Mouse (Mus musculus) myocyte (in vitro differentiated cells): ENCODE data around the gene Rph3a. TPM values are rescaled to one million over a fixed set of nuclear protein-coding genes. Genes with fewer than 3 reads are reported as not detected.

Experiments used
- H3K27me3 ChIP-seq: one replicate; pipeline ENCODE4 v1.6.1; 2011; ENCODE audit not compliant: control insufficient read depth, insufficient read depth, insufficient read length
- H3K36me3 ChIP-seq: one replicate; pipeline ENCODE4 v1.6.1; 2011; ENCODE audit not compliant: control insufficient read depth, insufficient read depth
- H3K4me2 ChIP-seq: one replicate; pipeline ENCODE4 v1.6.1; 2011; ENCODE audit warnings: low read depth, control low read depth
- H3K4me3 ChIP-seq: one replicate; pipeline ENCODE4 v1.5.1; 2011; ENCODE audit warnings: mild to moderate bottlenecking, control low read depth, moderate library complexity
- H3K79me2 ChIP-seq: one replicate; pipeline ENCODE4 v1.6.1; 2011; ENCODE audit not compliant: control insufficient read depth, insufficient read depth
- H3ac ChIP-seq: one replicate; pipeline ENCODE4 v1.6.1; 2011; ENCODE audit not compliant: control insufficient read depth, insufficient read length
- CEBPB ChIP-seq: IDR thresholded peaks from 2 replicates; pipeline ENCODE4 v1.6.1; 2011; ENCODE audit warnings: mild to moderate bottlenecking, moderate library complexity; ENCODE audit not compliant: poor library complexity, insufficient read depth, severe bottlenecking
- E2F4 ChIP-seq: IDR thresholded peaks from one replicate; pipeline ENCODE4 v1.6.1; 2011; ENCODE audit warnings: mild to moderate bottlenecking, control low read depth, moderate library complexity; ENCODE audit not compliant: insufficient read depth
- MAX ChIP-seq: IDR thresholded peaks from one replicate; pipeline ENCODE4 v1.6.1; 2011; ENCODE audit warnings: low read depth, mild to moderate bottlenecking, control low read depth
- MYOD1 ChIP-seq, 3 experiments: IDR thresholded peaks; one replicate each; pipeline ENCODE4 v1.6.1; 2011; ENCODE audit warnings: control low read depth in 2 of 3, low read depth in 2 of 3, mild to moderate bottlenecking in 2 of 3, moderate library complexity in 1 of 3; ENCODE audit not compliant: insufficient read length in 2 of 3, control insufficient read depth in 1 of 3
- MYOG ChIP-seq, 3 experiments: IDR thresholded peaks; one replicate each; pipeline ENCODE4 v1.6.1; 2011; ENCODE audit warnings: control low read depth in 2 of 3, low read depth in 2 of 3, mild to moderate bottlenecking in 2 of 3; ENCODE audit not compliant: insufficient read length in 2 of 3, control insufficient read depth in 1 of 3, insufficient read depth in 1 of 3
- POLR2A ChIP-seq: IDR thresholded peaks from one replicate; pipeline ENCODE4 v1.6.1; 2011; ENCODE audit warnings: low read depth, mild to moderate bottlenecking, control low read depth, moderate library complexity; ENCODE audit not compliant: insufficient read length
- POLR2AphosphoS2 ChIP-seq: IDR thresholded peaks from one replicate; pipeline ENCODE4 v1.6.1; 2011; ENCODE audit warnings: low read depth, control low read depth; ENCODE audit not compliant: insufficient read length
- REST ChIP-seq: IDR thresholded peaks from one replicate; pipeline ENCODE4 v1.6.1; 2011; ENCODE audit warnings: mild to moderate bottlenecking, control low read depth, moderate library complexity; ENCODE audit not compliant: insufficient read depth, insufficient read length
- SRF ChIP-seq: IDR thresholded peaks from one replicate; pipeline ENCODE4 v1.6.1; 2011; ENCODE audit warnings: low read depth; ENCODE audit not compliant: control insufficient read depth, insufficient read length
- TCF12 ChIP-seq: IDR thresholded peaks from one replicate; pipeline ENCODE4 v1.6.1; 2011; ENCODE audit warnings: mild to moderate bottlenecking, control low read depth; ENCODE audit not compliant: poor library complexity, insufficient read depth, severe bottlenecking
- TCF3 ChIP-seq: IDR thresholded peaks from one replicate; pipeline ENCODE4 v1.6.1; 2011; ENCODE audit warnings: low read depth, control low read depth; ENCODE audit not compliant: insufficient read length
- USF1 ChIP-seq: IDR thresholded peaks from one replicate; pipeline ENCODE4 v1.6.1; 2011; ENCODE audit warnings: low read depth, mild to moderate bottlenecking, control low read depth, moderate library complexity
- polyA plus RNA-seq: library from polyadenylated mRNA; unstranded; fragments of >200 nt; fragmentation: generic; extraction: Trizol; gene quantifications from one replicate; pipeline ENCODE4 v1.2.1, GENCODE M21; 2012; ENCODE audit warnings: missing spikeins

The Rph3a gene
- polyA plus RNA-seq, 1 experiment = 0.05 TPM

DNA sequence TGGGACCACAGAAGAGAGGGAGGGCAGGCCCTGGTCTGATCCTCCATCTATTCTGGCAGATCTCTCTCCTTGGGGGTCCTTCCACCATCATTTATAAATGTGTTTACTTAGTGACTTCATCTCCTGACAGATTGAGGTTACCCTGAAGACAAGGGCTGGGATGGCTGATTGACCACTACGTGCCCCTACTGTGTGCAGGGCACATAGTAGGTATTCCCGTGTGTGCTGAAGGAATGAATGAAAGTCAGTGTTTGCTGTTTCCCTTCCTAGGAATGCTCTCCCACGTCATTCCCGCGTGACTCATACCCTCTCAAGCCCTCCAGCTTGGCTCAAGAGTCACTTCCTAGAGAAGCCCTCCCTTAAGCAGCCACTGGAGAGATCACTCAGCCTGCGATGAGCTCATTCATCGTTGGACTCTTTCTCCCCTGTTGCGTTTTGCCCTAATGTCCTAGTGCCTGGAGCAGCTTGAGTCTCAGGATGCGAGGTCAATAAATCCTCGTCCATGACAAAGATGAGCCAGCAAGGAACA, 57.6 kb downstream of the Rph3a start:
- peak overlapping the region; percentile 36 for H3K4me2 ChIP-seq
- peak overlapping the region; percentile 13 for H3K4me3 ChIP-seq
- no peak overlapping the region for H3ac ChIP-seq
- H3K79me2 ChIP-seq = no peaks in the 10 kb centered on the region
- H3K36me3 ChIP-seq = no peaks in the 10 kb centered on the region
- TF ChIP-seq SRF (no peak), E2F4 (no peak), TCF3 (no peak), CEBPB (no peak), USF1 (no peak), POLR2AphosphoS2 (no peak), REST (no peak), POLR2A (no peak), TCF12 (no peak), MYOD1 (IDR thresholded peaks at IDR 0.05; ENCODE audit: control insufficient read depth in 1 of 3, insufficient read length in 2 of 3, low read depth in 2 of 3) (no peak)
- no peaks in the 10 kb centered on the region for H3K27me3 ChIP-seq

DNA sequence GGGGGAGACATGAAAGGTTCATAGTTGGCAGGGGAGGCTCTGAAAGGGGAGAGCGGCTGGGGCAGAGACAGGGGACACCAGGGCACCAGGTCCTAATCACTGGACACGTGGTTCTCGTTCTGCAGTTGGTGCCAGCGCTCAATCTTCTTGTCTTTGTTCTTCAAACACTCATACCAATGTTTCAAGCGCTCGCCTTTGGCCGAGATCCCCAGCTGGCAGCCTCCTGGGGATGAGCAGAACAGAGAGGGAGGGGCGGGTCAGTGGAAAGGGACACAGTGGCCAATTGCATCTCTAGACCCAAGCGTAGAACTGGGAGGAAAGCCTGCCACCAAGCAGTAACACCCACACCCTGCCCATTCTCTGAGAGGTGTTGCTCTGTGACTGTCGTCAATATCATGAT, 67.8 kb downstream of the Rph3a start:
- peaks cover 18% of the 10 kb centered on the region for H3K27me3 ChIP-seq
- no peak overlapping the region for H3ac ChIP-seq
- no peak overlapping the region for H3K4me2 ChIP-seq
- no peaks in the 10 kb centered on the region for H3K79me2 ChIP-seq
- TF ChIP-seq MYOD1 (IDR thresholded peaks at IDR 0.05; ENCODE audit: control insufficient read depth in 1 of 3, insufficient read length in 2 of 3, low read depth in 2 of 3) (no peak), CEBPB (no peak)
- H3K4me3 ChIP-seq = no peak overlapping the region
- no peaks in the 10 kb centered on the region for H3K36me3 ChIP-seq

DNA sequence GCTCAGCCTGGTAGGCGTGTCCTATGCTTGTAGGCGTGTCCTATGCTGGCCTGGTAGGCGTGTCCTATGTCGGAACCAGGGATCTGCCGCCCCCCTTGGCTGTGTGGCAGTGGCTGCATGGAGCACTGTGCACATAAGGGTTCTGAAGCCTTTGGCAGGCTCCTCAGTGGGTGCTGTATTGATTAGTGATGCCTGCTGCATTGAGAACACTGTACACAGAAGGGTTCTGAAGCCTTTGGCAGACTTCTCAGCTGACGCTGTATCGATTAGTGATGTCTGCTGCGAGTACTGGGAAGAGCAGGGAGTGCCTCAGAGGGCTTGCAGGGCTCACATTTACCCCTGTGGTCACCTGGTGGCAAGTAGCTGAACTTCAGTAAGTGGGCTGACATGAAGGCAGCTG, 71.3 kb downstream of the Rph3a start:
- no peak for TF ChIP-seq POLR2A
- TF ChIP-seq REST = no peak
- TF ChIP-seq MAX = no peak
- TF ChIP-seq TCF12 = no peak
- TF ChIP-seq MYOD1 (IDR thresholded peaks at IDR 0.05; ENCODE audit: control insufficient read depth in 1 of 3, insufficient read length in 2 of 3, low read depth in 2 of 3) = no peak
- TF ChIP-seq CEBPB = no peak
- no peak for TF ChIP-seq E2F4
- no peak for TF ChIP-seq POLR2AphosphoS2
- no peak for TF ChIP-seq SRF
- TF ChIP-seq TCF3 = no peak
- TF ChIP-seq USF1 = no peak
- no peak for TF ChIP-seq MYOG (IDR thresholded peaks at IDR 0.05; ENCODE audit: control insufficient read depth in 1 of 3, insufficient read depth in 1 of 3, insufficient read length in 2 of 3, low read depth in 2 of 3)

DNA sequence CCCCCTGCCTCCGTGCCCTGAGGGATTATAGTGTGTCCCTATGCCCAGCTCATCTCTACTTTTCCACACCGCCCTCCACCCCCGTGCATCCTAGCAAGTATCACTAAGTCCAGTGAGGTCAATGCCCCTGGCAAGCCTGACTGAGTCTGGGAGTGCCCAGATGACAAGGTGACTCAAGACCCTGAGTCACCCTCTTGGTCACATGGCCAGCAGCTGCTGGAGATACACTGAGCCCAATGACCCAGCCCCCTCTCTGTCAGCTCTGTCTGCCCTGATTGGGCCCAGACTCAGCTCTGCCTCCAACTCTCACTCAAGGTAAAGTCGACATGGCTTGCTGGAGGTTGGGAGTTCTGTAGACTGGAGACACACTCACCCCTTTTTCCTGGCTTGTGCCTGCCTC, 72.1 kb downstream of the Rph3a start:
- H3K79me2 ChIP-seq = no peaks in the 10 kb centered on the region
- TF ChIP-seq REST (no peak), TCF3 (no peak), MAX (no peak), POLR2A (no peak), E2F4 (no peak), CEBPB (no peak), USF1 (peak; percentile 55), MYOD1 (IDR thresholded peaks at IDR 0.05; ENCODE audit: control insufficient read depth in 1 of 3, insufficient read length in 2 of 3, low read depth in 2 of 3) (no peak)

More for the DNA sequence above, 71.3 kb downstream of the Rph3a start:
- Histone ChIP-seq H3K79me2 (no peaks in the 10 kb centered on the region), H3ac (no peak overlapping the region), H3K36me3 (no peaks in the 10 kb centered on the region), H3K4me2 (no peak overlapping the region), H3K27me3 (no peaks in the 10 kb centered on the region), H3K4me3 (no peak overlapping the region)

DNA sequence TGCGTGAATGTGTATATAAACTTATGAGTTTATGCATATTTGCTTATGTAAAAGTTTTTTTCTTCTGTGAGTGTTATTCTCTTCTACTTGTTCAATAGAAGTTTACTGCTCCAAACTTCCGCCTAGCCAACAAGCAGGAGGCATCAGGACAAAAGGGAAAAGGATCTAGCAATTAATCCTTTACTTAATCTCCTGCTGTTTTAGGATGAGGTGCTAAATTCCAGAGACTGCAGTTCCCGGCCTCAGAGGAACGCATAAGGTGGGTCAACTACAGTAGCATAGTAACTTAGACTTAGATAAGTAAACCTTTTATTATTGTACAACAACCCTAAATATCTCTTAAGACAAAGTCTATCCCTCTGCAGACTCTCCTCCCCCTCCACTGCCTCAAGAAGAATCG, 75.9 kb downstream of the Rph3a start:
- TF ChIP-seq MYOG (IDR thresholded peaks at IDR 0.05; ENCODE audit: control insufficient read depth in 1 of 3, insufficient read depth in 1 of 3, insufficient read length in 2 of 3, low read depth in 2 of 3) = no peak
- no peak for TF ChIP-seq E2F4
- TF ChIP-seq SRF = no peak
- no peak for TF ChIP-seq POLR2AphosphoS2
- TF ChIP-seq CEBPB = no peak
- no peak for TF ChIP-seq MAX
- no peak for TF ChIP-seq REST
- no peak for TF ChIP-seq USF1
- Histone ChIP-seq H3K27me3 (no peaks in the 10 kb centered on the region), H3K79me2 (no peaks in the 10 kb centered on the region), H3K4me2 (no peak overlapping the region), H3K36me3 (no peaks in the 10 kb centered on the region), H3ac (no peak overlapping the region), H3K4me3 (no peak overlapping the region)

More for the DNA sequence above, 72.1 kb downstream of the Rph3a start:
- Histone ChIP-seq H3K27me3 (no peaks in the 10 kb centered on the region), H3K36me3 (no peaks in the 10 kb centered on the region), H3K4me2 (no peak overlapping the region), H3K4me3 (no peak overlapping the region), H3ac (no peak overlapping the region)
